Mouse (Mus musculus) forebrain, embryonic 14.5 days (tissue): Measurements from ENCODE around the gene Tmsb15l. TPM values are rescaled to one million over a fixed set of nuclear protein-coding genes. Genes with fewer than 3 reads are reported as not detected.

Experiments used
- ATAC-seq: fragments of 200-750 bp; cut with Nextera tagmentation; 2 replicates; pipeline ENCODE4 v1.8.0; 2017; ENCODE audit warnings: mild to moderate bottlenecking, moderate library complexity
- DNase-seq: peaks from one replicate; pipeline ENCODE4 v3.0.0-alpha.2; 2015; ENCODE audit warnings: low spot score
- H3K27ac ChIP-seq: fragments of 300-500 bp; sonication (generic); 2 replicates; pipeline ENCODE4 v1.5.1; 2014; ENCODE audit warnings: low read depth, mild to moderate bottlenecking, control low read depth, low read length, moderate library complexity
- H3K27me3 ChIP-seq: fragments of 300-500 bp; sonication (generic); replicated peaks from 2 replicates; pipeline ENCODE4 v1.6.1; 2014; ENCODE audit warnings: low read length, control low read depth, mixed read lengths; ENCODE audit not compliant: control insufficient read depth, insufficient read depth
- H3K36me3 ChIP-seq: fragments of 300-500 bp; sonication (generic); 2 replicates; pipeline ENCODE4 v1.6.1; 2014; ENCODE audit warnings: low read length, control low read depth; ENCODE audit not compliant: control insufficient read depth, insufficient read depth
- H3K4me1 ChIP-seq: fragments of 300-500 bp; sonication (generic); 2 replicates; pipeline ENCODE4 v1.6.1; 2014; ENCODE audit warnings: antibody characterized with exemption, low read length, control low read depth; ENCODE audit not compliant: control insufficient read depth, insufficient read depth
- H3K4me2 ChIP-seq: fragments of 300-500 bp; sonication (generic); 2 replicates; pipeline ENCODE4 v1.6.1; 2014; ENCODE audit warnings: mild to moderate bottlenecking, control low read depth, low read length
- H3K4me3 ChIP-seq: fragments of 300-500 bp; sonication (generic); 2 replicates; pipeline ENCODE4 v1.5.1; 2014; ENCODE audit warnings: low read depth, low read length, control low read depth
- H3K9ac ChIP-seq: fragments of 300-500 bp; sonication (generic); 2 replicates; pipeline ENCODE4 v1.6.1; 2014; ENCODE audit warnings: mild to moderate bottlenecking, low read length, control low read depth, moderate library complexity
- H3K9me3 ChIP-seq: fragments of 300-500 bp; sonication (generic); replicated peaks from 2 replicates; pipeline ENCODE4 v1.6.1; 2016; ENCODE audit warnings: low read length, control low read depth, mixed read lengths; ENCODE audit not compliant: control insufficient read depth
- polyA plus RNA-seq: library from polyadenylated mRNA; unstranded; fragments of >200 nt; fragmentation: Nextera tagmentation; extraction: Ambion mirVana; gene quantifications from 2 replicates; pipeline ENCODE4 v1.2.1, GENCODE M21; 2014

The Tmsb15l gene
- polyA plus RNA-seq, 1 experiment from 2014 or later = 10.8 TPM

DNA sequence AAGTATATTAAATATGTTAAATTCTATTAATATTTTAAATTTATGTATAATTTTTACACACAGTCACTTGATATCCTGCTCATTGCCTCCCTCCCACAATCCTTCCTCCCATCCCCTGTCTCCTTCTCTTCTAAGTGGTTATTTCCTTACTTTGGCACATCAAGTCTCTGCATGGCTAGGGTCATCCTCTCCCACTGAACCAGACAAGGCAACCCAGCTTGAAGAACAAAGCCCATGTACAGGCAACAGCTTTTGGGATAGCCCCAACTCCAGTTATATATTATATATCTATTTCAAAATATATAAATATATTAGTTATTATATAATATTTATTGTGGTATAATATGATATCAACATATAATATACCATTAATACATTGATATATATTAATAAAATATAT, 50.8 kb downstream of the Tmsb15l start:
- ATAC-seq = no peak

More for the DNA sequence above, 50.8 kb downstream of the Tmsb15l start:
- no peak overlapping the region for H3K4me2 ChIP-seq
- no peaks in the 10 kb centered on the region for H3K27me3 ChIP-seq
- no peak overlapping the region for H3K9ac ChIP-seq
- DNase-seq = no peak
- no peak overlapping the region for H3K4me3 ChIP-seq
- H3K36me3 ChIP-seq = no peaks in the 10 kb centered on the region
- no peaks in the 10 kb centered on the region for H3K9me3 ChIP-seq
- H3K4me1 ChIP-seq = no peaks in the 10 kb centered on the region
- no peak overlapping the region for H3K27ac ChIP-seq

Other genes with a start within 250 kb of the Tmsb15l start
- 633 and 666 TPM in 2 replicates for gene Morf4l2, start 233.2 kb downstream of the Tmsb15l start, polyA plus RNA-seq
- not detected in 2 replicates for gene Glra4, start 196.7 kb downstream of the Tmsb15l start, polyA plus RNA-seq
- gene Plp1, start 154.2 kb downstream of the Tmsb15l start, polyA plus RNA-seq = 6.0 and 9.0 TPM in 2 replicates
- gene Rab9b, start 108.1 kb downstream of the Tmsb15l start, polyA plus RNA-seq = 6.3 and 10.2 TPM in 2 replicates
- not detected in 2 replicates for gene H2bfm, start 49.5 kb downstream of the Tmsb15l start, polyA plus RNA-seq
- 109 and 117 TPM in 2 replicates for gene Tmsb15b2, start 1.4 kb downstream of the Tmsb15l start, polyA plus RNA-seq
- 51.4 and 61.0 TPM in 2 replicates for gene Tmsb15b1, start within 50 bp of the Tmsb15l start, polyA plus RNA-seq
- gene Zcchc18, start 16.3 kb upstream of the Tmsb15l start, polyA plus RNA-seq = 281 and 313 TPM in 2 replicates
- gene Slc25a53, start 61.4 kb upstream of the Tmsb15l start, polyA plus RNA-seq = 18.1 and 20.9 TPM in 2 replicates
- gene Fam199x, start 72.7 kb upstream of the Tmsb15l start, polyA plus RNA-seq = 6.0 and 7.4 TPM in 2 replicates
- not detected in 2 replicates for gene Esx1, start 145.2 kb upstream of the Tmsb15l start, polyA plus RNA-seq